Mouse (Mus musculus) v-Abl transformed pro-B cells (cell line): ENCODE measurements around the gene Alg5.
"Not testable (repeated sequence)": the region's sequence is repeated elsewhere in the genome, so short reads cannot be mapped to it uniquely, and the experiment has no call there.

Source experiments
- in situ Hi-C, 2 experiments: fragments of 400-800 bp; cut with MboI; formaldehyde crosslinking; loops; one replicate each; pipeline ENCODE4 v1.15.1; 2025; ENCODE audit not compliant: unreplicated experiment in 2 of 2

Alg5 gene

DNA sequence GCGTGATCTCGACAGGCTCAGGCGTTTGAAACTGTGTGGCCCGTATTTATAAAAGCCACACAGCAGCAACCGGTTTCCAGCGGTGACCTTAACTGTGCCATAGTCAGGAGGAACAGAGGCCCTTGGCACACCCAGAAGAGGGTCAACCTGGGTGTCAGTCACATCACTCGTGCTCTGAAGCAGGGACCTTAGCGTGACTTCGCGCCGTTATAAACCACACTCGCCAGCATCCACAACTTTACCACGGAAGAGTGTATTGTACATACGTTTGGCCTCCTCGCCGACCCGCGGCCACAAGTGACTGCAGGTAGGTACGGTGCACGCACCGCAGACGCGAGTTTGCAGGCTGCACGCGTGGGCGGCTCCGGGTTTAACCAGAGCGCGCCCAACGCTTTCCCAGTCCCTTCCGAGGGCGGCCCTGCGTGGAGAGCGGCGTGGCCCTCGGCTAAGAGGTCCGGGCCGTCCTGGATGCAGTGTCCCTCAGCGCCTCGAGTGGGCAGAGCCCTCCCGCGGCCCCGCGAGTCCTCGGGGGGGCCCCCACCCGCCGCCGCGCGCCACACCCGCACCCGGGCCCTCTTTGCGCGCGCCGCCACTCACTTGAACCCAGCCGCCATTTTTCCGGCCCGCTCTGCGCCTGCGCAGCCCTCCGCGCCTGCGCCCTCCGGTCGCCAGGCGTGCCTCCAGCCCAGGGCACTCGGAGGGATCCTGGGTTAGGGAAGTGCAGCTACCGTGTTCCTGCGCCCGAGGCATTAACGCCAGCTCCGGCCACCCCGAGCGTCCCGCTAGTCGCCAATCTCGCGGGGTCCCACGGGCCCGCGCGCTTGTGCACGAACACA is 710 bp upstream of the Alg5 start:
- in situ Hi-C loops, result loop anchor here in 1 of 2 experiments (10.0 kb wide), 1 partner anchor 80 kb away; no protein-coding TSS in a partner anchor

DNA sequence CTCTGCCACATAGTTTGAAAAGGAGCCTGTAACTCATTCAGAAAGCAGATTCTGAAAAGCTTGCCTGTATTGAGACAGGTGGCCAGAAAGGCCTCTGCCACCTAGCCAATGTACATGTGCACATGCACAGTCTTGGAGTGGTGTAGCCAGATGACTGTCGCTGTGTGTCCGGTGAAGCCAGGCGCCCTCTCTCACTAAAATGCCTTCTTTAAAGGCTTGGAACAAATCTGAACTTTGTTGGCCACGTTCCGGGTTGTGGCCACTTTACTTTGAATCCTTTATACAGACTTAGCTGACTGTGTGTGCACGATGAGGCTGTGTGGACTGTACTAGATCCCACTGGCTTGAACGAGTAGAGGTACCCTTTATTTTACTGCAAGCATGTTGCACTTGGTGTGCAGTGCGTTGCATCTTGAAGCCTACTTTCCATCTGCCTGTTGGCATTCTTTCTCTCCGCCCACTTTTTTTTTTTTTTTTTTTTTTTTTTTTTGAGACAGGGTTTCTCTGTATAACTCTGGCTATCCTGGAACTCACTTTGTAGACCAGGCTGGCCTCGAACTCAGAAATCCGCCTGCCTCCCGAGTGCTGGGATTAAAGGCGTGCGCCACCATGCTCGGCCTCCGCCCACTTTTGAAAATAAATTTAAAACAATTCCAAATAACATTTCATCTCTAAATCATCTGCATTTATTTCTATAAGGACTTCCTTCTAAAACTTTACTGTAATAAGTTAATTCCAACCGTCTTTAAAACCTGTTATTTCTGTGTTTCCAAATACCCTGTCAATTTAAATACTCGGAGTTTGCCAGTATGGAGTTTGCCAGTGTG is 975 bp downstream of the Alg5 start:
- in situ Hi-C loops, result loop anchor here in 1 of 2 experiments (10.0 kb wide), 1 partner anchor 78 kb away; no protein-coding TSS in a partner anchor

DNA sequence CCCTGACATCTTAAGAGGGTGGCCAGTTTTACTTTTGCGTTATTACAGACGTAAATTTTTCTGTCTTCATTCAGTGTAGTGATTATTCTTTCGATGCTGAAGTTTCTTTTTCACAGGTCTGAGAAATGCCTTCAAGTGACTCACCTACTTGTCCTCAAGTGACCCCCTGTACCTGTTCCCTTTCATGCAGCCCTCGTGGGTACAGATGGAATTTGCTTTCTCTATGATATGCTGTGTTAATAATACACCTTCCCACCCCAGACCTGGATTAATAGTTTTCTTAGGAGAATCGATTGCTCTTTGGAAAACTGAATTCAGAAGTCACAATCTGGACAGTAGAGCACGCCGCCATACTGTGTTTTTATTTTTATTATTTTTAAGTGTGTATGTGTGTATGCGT is 2.0 kb downstream of the Alg5 start:
- in situ Hi-C loops, result loop anchor here in 1 of 2 experiments (10.0 kb wide), 1 partner anchor 77 kb away; no protein-coding TSS in a partner anchor

DNA sequence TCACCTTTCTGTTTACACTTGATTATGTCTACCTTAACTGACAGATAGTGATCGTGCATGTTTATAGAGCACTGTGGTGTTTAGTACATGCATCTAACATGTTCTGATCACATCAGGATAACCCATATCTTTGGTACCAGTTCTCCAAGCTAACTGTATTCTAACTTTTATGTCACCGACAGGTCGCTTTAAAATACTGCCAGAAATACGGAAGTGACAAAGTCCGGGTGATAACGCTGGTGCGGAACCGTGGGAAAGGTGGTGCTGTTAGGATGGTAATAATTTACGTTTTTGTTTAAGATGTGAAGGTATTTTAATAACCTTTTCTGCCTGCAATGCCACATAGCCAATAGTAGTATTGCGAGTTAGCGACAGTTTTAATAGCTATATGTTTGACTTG is 6.6 kb downstream of the Alg5 start:
- in situ Hi-C loops, result no loop called here

DNA sequence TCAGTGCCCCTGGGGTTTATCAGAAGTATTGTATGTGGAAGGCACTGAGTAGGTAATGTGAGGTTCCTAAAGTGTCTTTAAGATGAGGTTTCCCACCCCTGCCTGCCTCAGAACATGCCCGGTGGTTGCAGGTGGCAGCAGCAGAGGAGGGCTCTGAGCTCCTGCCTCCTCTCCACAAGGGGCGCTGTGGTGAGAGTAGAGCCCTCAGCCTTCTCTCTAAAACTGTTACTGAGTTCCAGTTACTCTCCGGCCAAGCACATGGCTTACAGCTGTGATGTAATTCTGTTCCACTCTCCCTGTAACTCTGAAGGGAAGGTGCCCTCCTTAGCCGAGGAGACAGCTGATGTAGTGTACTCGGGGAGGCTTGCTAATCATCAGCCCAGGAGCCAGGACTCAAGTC is 10.5 kb downstream of the Alg5 start:
- in situ Hi-C loops, result no loop called here

DNA sequence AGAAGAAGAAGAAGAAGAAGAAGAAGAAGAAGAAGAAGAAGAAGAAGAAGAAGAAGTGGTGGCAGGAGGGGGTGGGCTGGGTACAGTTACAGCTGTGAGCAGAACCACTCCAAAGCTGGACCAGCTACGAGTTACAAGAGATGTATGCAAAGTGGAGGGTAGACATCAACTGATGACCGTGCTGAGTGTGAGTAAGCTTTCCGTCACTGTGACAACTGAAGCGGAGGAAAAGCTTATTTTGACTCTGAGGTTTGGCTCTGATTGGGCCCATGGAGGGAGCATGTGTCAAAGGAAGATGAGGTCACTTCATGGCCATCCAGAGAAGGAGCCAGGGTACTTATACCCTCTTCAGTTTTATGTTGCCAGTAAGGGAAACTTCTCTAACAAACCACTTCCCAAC is 18.1 kb downstream of the Alg5 start:
- in situ Hi-C loops, result loop anchor here in 1 of 2 experiments (10.0 kb wide), 1 partner anchor 51 kb away; the partner anchor contains the start of gene Rfxap

DNA sequence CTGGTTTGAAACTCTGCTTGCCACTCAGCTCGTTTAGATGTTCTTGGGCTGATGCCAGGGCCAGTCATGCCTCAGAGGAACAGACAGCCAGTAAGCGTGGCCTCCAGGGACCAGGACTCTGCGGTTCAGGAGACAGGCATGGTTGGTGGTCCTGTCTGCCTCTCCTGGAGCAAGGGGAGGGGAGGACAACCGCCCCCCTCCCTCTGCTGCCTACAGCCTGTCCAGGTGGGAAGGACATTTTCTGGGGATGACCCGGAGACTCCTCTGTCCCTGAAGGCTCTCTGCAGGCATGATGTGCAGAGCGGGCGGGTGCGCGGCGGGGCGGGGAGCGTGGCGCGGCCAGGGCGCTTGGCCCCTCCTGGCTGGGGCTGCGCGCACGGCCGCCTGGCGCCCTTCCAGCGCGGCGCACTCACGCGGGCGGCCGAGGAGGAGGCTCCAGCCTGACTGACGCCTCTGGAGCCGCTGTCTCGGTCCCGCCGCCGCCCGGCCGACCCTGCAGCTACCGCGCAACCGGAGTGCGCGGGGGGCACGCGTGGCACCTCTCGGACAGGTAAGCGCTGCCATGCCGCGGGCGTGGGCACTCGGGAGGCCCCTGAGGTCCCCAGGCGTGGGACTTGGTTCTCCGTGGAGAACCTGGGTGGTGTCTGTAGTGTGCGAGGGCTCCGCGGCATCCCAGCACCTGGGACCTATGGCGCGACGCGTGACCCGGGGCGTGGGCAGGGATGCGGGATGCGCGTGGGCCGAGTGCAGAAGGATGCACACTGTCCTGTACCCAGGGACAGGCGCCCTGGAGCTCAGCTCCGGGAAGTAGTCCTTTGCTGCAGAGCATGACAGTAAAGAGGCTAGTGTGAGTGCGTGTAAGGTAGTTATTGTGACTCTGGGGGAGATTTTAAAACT is 20.1 kb downstream of the Alg5 start, which contains the start of gene Smad9:
Smad9 (plus strand) TSS at position 438 of the 897 bp plus-strand sequence.
- in situ Hi-C loops, result loop anchor here in 1 of 2 experiments (10.0 kb wide), 1 partner anchor 49 kb away; the partner anchor contains the start of gene Rfxap

DNA sequence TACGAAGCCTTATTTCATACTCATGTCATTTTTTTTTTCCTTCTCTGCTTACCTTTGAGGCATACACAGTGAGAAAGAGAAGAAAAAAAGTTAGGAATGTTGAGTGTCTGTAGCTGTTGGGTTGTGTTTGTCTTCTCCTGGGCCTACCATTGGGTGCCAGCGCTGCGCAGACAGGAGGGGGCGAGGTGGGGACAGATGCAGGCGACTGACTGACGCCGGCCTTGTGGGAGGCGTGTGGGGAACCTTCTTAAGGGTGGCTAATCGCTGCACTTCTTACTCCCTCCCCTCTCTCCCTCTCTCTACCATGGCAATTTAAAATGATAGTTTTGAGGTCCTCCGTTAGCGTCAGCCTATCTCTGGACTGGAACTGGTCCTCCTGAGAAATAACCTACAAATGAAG is 20.7 kb downstream of the Alg5 start:
- in situ Hi-C loops, result loop anchor here in 1 of 2 experiments (10.0 kb wide), 1 partner anchor 49 kb away; the partner anchor contains the start of gene Rfxap

DNA sequence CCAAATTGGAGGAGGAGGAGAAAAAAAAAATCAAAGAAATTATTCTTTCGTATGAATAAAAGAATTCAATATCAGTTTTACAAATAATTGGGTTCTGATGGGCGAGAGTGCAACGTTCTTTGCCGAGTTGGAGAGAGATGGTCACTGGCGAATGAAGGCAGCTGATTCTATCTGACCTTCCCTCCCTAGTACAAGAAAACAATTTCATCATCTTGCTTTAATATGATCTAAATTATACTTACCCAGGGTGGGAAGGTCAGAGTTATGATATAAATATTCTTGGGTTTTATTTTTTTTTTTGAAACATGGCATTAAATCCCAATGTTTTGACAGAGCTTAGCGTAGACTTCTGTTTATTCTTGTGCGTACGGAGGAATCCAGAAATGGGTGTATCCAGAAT is 22.1 kb downstream of the Alg5 start:
- in situ Hi-C loops, result loop anchor here in 1 of 2 experiments (10.0 kb wide), 1 partner anchor 47 kb away; the partner anchor contains the start of gene Rfxap

DNA sequence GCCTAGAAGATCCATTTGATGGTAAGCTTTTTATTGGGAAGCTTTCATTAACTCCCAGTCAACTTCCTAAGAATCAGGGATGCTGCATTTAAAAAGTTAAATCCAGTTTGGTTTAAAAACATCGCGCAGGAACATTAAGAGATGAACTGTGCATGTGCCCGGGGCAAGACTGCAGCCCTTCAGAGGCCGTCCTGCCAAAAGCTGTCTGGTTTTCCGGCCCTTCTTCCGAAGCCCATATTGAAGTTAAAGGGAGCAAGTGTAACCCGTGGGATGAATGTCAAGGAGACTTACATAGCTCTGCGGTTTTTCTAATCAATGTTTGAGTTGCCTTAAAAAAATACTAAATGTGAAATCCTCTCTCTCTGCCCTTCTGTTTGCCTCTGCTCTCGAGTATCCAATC is 23.9 kb downstream of the Alg5 start:
- in situ Hi-C loops, result loop anchor here in 1 of 2 experiments (10.0 kb wide), 1 partner anchor 46 kb away; the partner anchor contains the start of gene Rfxap

DNA sequence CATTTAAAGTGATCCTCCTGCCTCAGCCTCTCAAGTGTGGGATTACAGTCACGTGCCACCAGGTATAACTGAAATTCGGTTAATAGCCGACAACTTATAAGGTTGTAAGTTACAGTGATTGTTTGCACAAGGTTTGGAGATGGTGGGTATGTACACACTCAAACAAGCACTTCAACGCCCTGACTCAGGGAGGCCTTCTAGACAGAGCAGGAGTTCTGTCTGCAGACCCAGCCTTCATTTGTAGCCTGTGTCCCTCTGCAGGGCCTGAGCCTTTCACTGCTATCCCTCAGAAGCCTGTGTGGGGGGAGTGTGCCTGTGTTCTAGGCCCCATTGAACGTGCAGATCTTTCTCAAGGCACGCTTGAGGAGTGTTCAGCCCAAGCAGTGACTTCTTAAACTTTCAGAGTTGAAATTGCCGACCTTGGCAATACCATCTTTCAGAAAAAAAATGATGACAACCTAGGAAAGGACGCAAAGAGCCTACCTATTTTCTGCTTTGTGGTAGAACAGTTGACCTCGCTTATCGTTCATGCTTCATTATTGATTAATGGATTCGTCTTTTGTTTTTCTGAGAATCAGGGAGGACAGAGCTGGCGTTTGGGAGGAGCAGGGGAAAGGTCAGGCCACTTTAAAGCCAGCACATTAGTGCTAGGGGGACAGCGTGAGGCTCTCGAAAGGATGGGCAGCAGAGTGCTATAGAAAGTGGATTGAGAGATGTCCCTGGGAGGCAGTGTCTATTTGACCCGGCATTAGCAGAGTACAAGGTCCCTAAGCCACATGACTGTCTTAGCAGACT is 25.2 kb downstream of the Alg5 start:
- in situ Hi-C loops, result no loop called here

DNA sequence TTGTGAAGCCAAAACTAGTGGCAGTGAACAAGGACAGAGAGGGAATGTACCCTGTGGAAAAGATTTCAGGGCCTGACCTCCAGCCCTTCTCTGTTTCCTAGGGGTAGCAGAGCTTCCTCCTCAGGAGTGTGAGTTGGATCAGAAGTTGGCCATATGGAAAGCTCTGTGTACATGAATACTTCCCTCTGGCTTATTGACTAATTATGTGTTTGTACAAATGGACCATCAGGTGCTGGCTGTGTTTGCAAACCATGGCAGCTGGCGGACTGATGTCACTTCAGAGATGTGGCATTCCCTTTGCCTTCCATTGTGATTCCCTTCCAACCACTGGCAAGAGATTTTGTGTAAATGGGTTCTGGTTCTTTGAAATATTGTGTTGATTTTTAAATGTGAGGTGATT is 25.9 kb downstream of the Alg5 start:
- in situ Hi-C loops, result no loop called here

DNA sequence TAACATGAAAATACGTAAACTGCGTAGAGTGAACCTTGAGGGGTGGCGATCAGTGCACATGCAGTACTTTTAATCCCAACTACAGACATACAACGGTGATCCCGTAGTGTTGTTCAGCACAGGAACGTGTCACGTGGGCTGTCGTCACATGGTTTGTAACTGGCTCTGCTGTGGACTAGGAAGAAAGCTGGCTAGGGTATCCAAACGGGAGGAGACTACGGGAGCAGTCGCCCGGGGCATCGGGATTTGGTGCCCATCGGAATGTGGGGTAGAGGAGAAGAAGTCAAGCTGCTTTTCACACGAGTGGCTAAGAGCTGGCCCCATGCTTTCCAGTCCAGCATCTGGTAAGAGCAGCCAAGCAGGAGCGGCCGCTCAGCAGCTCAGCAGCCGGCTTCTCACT is 29.1 kb downstream of the Alg5 start:
- in situ Hi-C loops, result no loop called here

DNA sequence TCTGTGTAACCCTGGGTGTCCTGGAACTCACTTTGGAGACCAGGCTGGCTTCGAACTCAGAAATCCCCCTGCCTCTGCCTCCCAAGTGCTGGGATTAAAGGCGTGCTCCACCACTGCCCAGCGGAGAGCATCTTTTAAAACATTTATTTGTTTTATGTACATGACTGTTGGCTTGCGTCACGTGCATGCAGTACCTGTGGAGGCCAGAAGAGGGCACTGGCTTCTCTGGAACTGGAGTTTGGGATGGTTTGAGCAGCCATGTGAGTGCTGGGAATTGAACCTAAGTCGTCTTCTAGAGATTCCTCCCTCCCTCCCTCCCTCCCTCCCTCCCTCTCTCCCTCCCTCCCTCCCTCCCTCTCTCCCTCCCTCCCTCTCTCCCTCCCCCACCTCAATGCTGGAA is 30.2 kb downstream of the Alg5 start:
- in situ Hi-C loops, result not testable (repeated sequence)

DNA sequence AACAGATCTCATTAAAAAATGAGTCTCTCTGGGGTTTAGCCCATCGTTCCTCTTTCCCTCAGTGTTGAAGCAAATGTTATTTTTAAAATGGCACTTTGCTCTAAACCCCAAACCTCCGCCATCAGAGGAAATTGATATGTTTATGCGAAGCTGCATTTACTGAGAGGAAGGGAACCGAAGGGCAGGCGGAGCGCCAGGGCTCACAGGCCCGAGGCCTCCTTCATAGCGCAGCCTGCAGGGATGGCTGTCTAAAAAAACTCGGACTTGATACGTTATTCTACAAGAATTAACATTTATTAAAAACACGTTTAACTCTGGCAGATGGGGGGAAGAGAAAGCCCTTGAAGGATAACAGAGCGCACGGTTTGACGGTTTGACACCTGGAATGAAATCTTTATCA is 30.7 kb downstream of the Alg5 start:
- in situ Hi-C loops, result no loop called here

DNA sequence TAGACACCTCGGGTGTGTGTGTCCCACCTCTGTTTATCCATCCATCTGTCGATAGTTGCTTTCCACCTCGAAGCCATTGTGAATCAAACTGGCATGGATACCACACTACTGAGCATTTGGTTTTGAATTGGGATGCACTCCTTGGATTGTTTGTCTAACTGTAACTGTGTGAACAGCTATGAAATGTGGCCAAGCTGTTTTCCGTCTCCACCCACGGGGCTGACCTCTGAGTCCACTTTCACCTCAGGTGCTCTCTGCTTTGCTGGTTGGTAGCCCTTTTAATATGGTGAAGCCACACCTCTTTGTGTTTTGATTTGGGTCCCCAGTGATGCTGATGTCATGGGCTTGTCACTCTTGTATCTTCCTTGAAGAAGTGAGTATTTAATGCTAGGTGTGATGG is 31.5 kb downstream of the Alg5 start:
- in situ Hi-C loops, result no loop called here

DNA sequence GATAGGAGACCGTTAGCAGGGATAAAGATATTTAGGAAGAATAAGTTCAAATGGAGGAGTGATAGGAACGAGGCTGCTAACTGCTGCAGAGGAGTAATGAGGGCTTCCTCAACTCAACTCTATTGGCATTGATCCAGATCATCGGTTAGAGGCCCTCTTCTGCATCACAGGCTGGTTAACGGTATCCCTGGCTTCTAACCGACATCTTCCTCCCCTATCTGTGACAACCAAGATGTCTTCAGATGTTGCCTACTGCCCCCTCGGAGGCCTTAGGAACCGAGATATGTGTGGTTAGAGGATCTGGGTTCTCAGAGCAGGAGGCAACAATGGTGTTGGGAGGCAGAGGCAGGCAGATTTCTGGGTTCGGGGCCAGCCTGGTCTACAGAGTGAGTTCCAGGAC is 33.3 kb downstream of the Alg5 start:
- in situ Hi-C loops, result no loop called here

DNA sequence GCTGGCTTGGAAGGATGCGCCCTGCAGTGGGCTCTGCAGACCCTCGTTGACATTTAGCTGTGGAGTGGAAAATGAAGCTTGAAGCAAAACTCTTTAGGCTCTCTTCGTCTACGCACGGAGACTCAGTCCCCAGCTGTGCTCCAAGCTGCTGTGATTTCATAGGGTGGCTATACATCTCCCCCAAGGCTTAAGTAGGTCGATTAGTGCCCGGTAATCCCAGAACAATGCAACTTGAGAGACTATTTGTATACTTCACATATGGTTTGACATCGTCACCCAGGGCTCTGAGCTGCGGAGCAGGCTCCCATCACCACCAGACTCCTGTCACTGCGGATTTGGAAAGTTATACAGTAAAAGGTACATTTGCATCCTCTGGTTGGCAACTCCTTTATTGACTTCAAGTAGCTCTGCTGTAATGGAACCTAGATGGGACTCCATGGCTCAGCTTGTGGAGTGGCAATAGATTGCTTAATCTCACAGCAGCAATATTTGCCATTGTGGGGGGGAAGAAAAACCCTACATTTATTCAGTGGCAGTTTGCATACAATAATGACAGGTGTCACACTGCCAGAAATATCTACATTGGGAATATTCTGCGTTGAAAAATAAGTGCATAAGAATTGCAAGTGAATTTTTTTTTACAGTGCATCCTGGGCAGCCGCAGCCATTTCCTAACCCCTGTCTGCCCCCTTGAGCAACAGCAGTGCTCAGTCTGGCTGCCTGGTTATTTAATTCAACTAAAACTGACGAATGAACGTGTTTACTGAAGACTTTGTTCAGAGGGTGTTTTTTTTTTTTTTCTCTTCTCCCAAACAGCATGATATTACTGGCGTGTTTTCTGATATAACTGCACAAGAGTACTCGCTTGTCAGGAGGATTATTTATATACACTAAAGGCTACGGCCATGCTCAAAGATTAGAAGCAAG is 34.3 kb downstream of the Alg5 start:
- in situ Hi-C loops, result no loop called here
